In genomic region chr10:83397336-83397735, GRCm38 (mm10) we compare ENCODE assay signal across 27 mouse cellular contexts. TPM values are rescaled to one million over a fixed set of nuclear protein-coding genes. Genes with fewer than 3 reads are reported as not detected.
DNase-seq lines count a peak whose midpoint lies in the region; ATAC-seq and TF ChIP-seq lines count a peak whose summit lies in the region.
"Had no signal": no experiment of that assay in that cellular context is flagged by ENCODE, and none has a peak within 500 bp of the region (broad histone marks: within the 10 kb centered on the region; RNA-seq: fewer than 3 reads in every experiment).

No protein-coding gene starts in this region.

- H3K27me3 ChIP-seq in hindbrain, embryonic 10.5 days (ENCODE audit: insufficient read depth, poor library complexity, severe bottlenecking) = no peaks in the 10 kb centered on the region
- H3K27me3 ChIP-seq in hindbrain, embryonic 12.5 days = no peaks in the 10 kb centered on the region
- H3K27me3 ChIP-seq in CH12.LX (replicated peaks) = no peaks in the 10 kb centered on the region
- H3K27me3 ChIP-seq: embryonic facial prominence, embryonic 15.5 days; heart, embryonic 12.5 days; hindbrain, embryonic 13.5 days; intestine, embryonic 15.5 days had no signal

- no peak overlapping the region for H3K27ac ChIP-seq in hindbrain, embryonic 10.5 days
- no peak overlapping the region for H3K27ac ChIP-seq in hindbrain, embryonic 12.5 days
- peak overlapping the region; percentile 77 for H3K27ac ChIP-seq in CH12.LX (ENCODE audit: insufficient read depth, low read depth)
- H3K27ac ChIP-seq: embryonic facial prominence, embryonic 15.5 days; forebrain, embryonic 10.5 days; gastrocnemius, adult 2 months; heart, adult 2 months; hindbrain, embryonic 13.5 days; hindbrain, postnatal 0 days; intestine, embryonic 15.5 days had no signal

- in situ Hi-C loops in CH12.LX (cut with MboI; ENCODE audit: low pct_ligation_motif_present, low pct_unique_long_range_greater_than_20kb, low sequenced_read_pairs) = no loop called here

- H3K79me2 ChIP-seq in CH12.LX (replicated peaks; ENCODE audit: control insufficient read depth, extremely low read depth, insufficient read depth, poor library complexity, severe bottlenecking) = peaks cover 10% of the 10 kb centered on the region; the same call in 1 of the 2 replicates

- no peaks in the 10 kb centered on the region for H3K4me1 ChIP-seq in hindbrain, embryonic 10.5 days (replicated peaks)
- no peaks in the 10 kb centered on the region for H3K4me1 ChIP-seq in hindbrain, embryonic 12.5 days
- peaks cover 0 to 38% of the 10 kb centered on the region in 2 experiments; a peak in 2 of 4 replicates for H3K4me1 ChIP-seq in CH12.LX (ENCODE audit: control insufficient read depth in 1 of 2, insufficient read depth in 2 of 2)
- H3K4me1 ChIP-seq: embryonic facial prominence, embryonic 15.5 days; forebrain, embryonic 10.5 days; heart, embryonic 12.5 days; hindbrain, embryonic 13.5 days; intestine, embryonic 15.5 days had no signal

- no peak for TF ChIP-seq RAD21 in CH12.LX (IDR thresholded peaks at IDR 0.05; ENCODE audit: low read depth, low read length)

- H3K36me3 ChIP-seq in hindbrain, embryonic 10.5 days = peaks cover 9% of the 10 kb centered on the region; the same call in 1 of the 2 replicates
- H3K36me3 ChIP-seq in hindbrain, embryonic 12.5 days = no peaks in the 10 kb centered on the region
- H3K36me3 ChIP-seq in CH12.LX (replicated peaks in 1 of 2; ENCODE audit: control insufficient read depth in 1 of 2, insufficient read depth in 1 of 2, low read length in 1 of 2) = peaks cover 0 to 15% of the 10 kb centered on the region in 2 experiments
- H3K36me3 ChIP-seq: embryonic facial prominence, embryonic 15.5 days; heart, embryonic 12.5 days; hindbrain, embryonic 13.5 days; intestine, embryonic 15.5 days had no signal

- TF ChIP-seq POLR2A in CH12.LX (IDR thresholded peaks at IDR 0.05; ENCODE audit: low read depth, low read length) = no peak

- no peaks in the 10 kb centered on the region for H3K9me3 ChIP-seq in hindbrain, embryonic 10.5 days
- no peaks in the 10 kb centered on the region for H3K9me3 ChIP-seq in hindbrain, embryonic 12.5 days (replicated peaks)
- H3K9me3 ChIP-seq in CH12.LX (replicated peaks; ENCODE audit: low read length) = no peaks in the 10 kb centered on the region
- H3K9me3 ChIP-seq: embryonic facial prominence, embryonic 15.5 days; forebrain, embryonic 10.5 days; heart, embryonic 12.5 days; hindbrain, embryonic 13.5 days; intestine, embryonic 15.5 days had no signal

- H3K4me3 ChIP-seq in hindbrain, embryonic 10.5 days = no peak overlapping the region
- H3K4me3 ChIP-seq in hindbrain, embryonic 12.5 days = no peak overlapping the region
- peak overlapping the region in 2 of 3 experiments; percentile 33 to 50 for H3K4me3 ChIP-seq in CH12.LX (replicated peaks in 1 of 3; ENCODE audit: low read depth in 2 of 3, low read length in 2 of 3, poor library complexity in 1 of 3)
- H3K4me3 ChIP-seq: embryonic facial prominence, embryonic 15.5 days; erythroblast, embryonic 14.5 days; forebrain, embryonic 10.5 days; gastrocnemius, adult 2 months; heart, adult 2 months; heart, embryonic 12.5 days; hindbrain, embryonic 13.5 days; intestine, embryonic 15.5 days had no signal

- 93% methylated on average over 2 of the region's 2 CpGs for WGBS in hindbrain, embryonic 10.5 days
- WGBS in hindbrain, embryonic 12.5 days = 95% methylated on average over 2 of the region's 2 CpGs

- no peak for ATAC-seq in hindbrain, embryonic 12.5 days (ENCODE audit: low FRiP score)
- peak; percentile 88 for ATAC-seq in common myeloid progenitor, adult 5-6 weeks (replicated peaks; ENCODE audit: low read depth, poor library complexity, severe bottlenecking)
- ATAC-seq in megakaryocyte progenitor cell, adult 5-6 weeks (replicated peaks; ENCODE audit: poor library complexity) = peak; percentile 89
- ATAC-seq in inflammation-experienced regulatory T-cells, adult 6 months = no peak
- ATAC-seq: CD4-positive, CD25-positive, alpha-beta regulatory T cell, adult 4 months; forebrain, embryonic 14.5 days; hindbrain, postnatal 0 days; intestine, embryonic 15.5 days had no signal

- H3K9ac ChIP-seq in hindbrain, embryonic 12.5 days = no peak overlapping the region
- H3K9ac ChIP-seq in CH12.LX (ENCODE audit: insufficient read depth, low read depth) = peak overlapping the region; percentile 86
- H3K9ac ChIP-seq: embryonic facial prominence, embryonic 15.5 days; heart, embryonic 12.5 days; hindbrain, embryonic 13.5 days; intestine, embryonic 15.5 days had no signal

- TF ChIP-seq EP300 in CH12.LX (IDR thresholded peaks at IDR 0.05; ENCODE audit: low read length) = no peak

- TF ChIP-seq CTCF in CH12.LX (conservative IDR thresholded peaks at IDR 0.05 in 1 of 2, IDR thresholded peaks at IDR 0.05 in 1 of 2; ENCODE audit: low read depth in 2 of 2, low read length in 2 of 2) = no peak

- peak; percentile 1 for DNase-seq in hindbrain, embryonic 10.5 days (ENCODE audit: low spot score)
- DNase-seq in CH12.LX (ENCODE audit: extremely low read depth) = no peak
- DNase-seq in layer of hippocampus, postnatal 36 days = no peak
- no peak for DNase-seq in retina, embryonic 14.5 days (ENCODE audit: low spot score)
- DNase-seq: adrenal gland, adult 2 months; adrenal gland, postnatal 25 days; B cell, adult 2 months; cerebellum, adult 11 months; cerebellum, adult 9-10 months; cerebellum, postnatal 36 days; gastrocnemius, adult 2 months; gastrocnemius, postnatal 25 days; heart, adult 2 months; kidney, adult 2 months had no signal

- no peak overlapping the region for H3K4me2 ChIP-seq in hindbrain, embryonic 12.5 days (replicated peaks)
- peak overlapping the region; percentile 89 for H3K4me2 ChIP-seq in CH12.LX (ENCODE audit: insufficient read depth, low read depth, poor library complexity, severe bottlenecking)
- H3K4me2 ChIP-seq: embryonic facial prominence, embryonic 15.5 days; heart, embryonic 12.5 days; hindbrain, embryonic 13.5 days; intestine, embryonic 15.5 days had no signal

- dilution Hi-C loops in CH12.LX (cut with MboI; ENCODE audit: extremely low pct_ligation_motif_present, extremely low pct_unique_long_range_greater_than_20kb, low sequenced_read_pairs) = no loop called here

TF ChIP-seq in CH12.LX, 34 proteins besides CTCF, POLR2A, EP300 and RAD21:
- TF ChIP-seq BHLHE40 (IDR thresholded peaks at IDR 0.05; ENCODE audit: low read depth, low read length) (no peak), RCOR1 (conservative IDR thresholded peaks at IDR 0.05; ENCODE audit: low read depth, low read length) (no peak), ZKSCAN1 (IDR thresholded peaks at IDR 0.05; ENCODE audit: borderline replicate concordance, low read depth, low read length) (no peak), ZMIZ1 (IDR thresholded peaks at IDR 0.05; ENCODE audit: low read depth, low read length) (no peak), IRF4 (IDR thresholded peaks at IDR 0.05; ENCODE audit: low read depth, low read length) (no peak), E2F4 (IDR thresholded peaks at IDR 0.05; ENCODE audit: insufficient replicate concordance, low read depth, low read length) (no peak), CHD1 (IDR thresholded peaks at IDR 0.05; ENCODE audit: low read depth, low read length) (no peak), USF1 (IDR thresholded peaks at IDR 0.05; ENCODE audit: low read depth, low read length) (no peak), MYC (IDR thresholded peaks at IDR 0.05; ENCODE audit: low read depth, low read length) (no peak), ZC3H11A (IDR thresholded peaks at IDR 0.05; ENCODE audit: low read depth, low read length) (no peak), NRF1 (IDR thresholded peaks at IDR 0.05; ENCODE audit: low read depth, low read length) (no peak), CHD2 (IDR thresholded peaks at IDR 0.05; ENCODE audit: low read length) (no peak), USF2 (conservative IDR thresholded peaks at IDR 0.05; ENCODE audit: low read depth, low read length) (no peak), MEF2A (IDR thresholded peaks at IDR 0.05; ENCODE audit: borderline replicate concordance, low read depth, low read length) (no peak)

RNA-seq across cellular contexts. Expression of gene D10Wsu102e, which starts 37.3 kb away (rescaled TPM):
- polyA plus RNA-seq in hindbrain, embryonic 10.5 days (2016; fragmentation: Nextera tagmentation; extraction: Ambion mirVana) = 0.94 and 1.2 TPM in 2 replicates
- 1.0 TPM in 2 replicates for polyA plus RNA-seq in hindbrain, embryonic 12.5 days (2016; fragmentation: Nextera tagmentation; extraction: Ambion mirVana)
- total RNA-seq in CH12.LX (2012; rRNA removed) (1.5 and 1.6 TPM in 2 replicates), CH12.LX (2014; rRNA removed) (0.95 and 1.0 TPM in 2 replicates)
- polyA plus RNA-seq in CH12.LX (2012; ENCODE audit: insufficient read length, low read depth) = 1.6 TPM in 2 replicates
- 1.3 and 1.4 TPM in 2 replicates for total RNA-seq in common myeloid progenitor, adult 5-6 weeks (2017)
- total RNA-seq in megakaryocyte progenitor cell, adult 5-6 weeks (2015) = 0.88 and 1.2 TPM in 2 replicates
- 0.87 and 1.0 TPM in 2 replicates for total RNA-seq in megakaryocyte progenitor cell, adult 5-6 weeks (2017)
- total RNA-seq in layer of hippocampus, postnatal 36 days (2021) = 1 to 10 TPM; 2.9 to 4.0 TPM
- polyA plus RNA-seq in inflammation-experienced regulatory T-cells, adult 6 months (2017; shearing (Covaris generic)) = 1 to 10 TPM in 1 of 3 experiments, under 1 TPM in 2; 0.82 to 1.0 (median 0.83) TPM

RNA-seq across cellular contexts. Expression of gene Slc41a2, which starts 59.7 kb away (rescaled TPM):
- polyA plus RNA-seq in hindbrain, embryonic 10.5 days (2016; fragmentation: Nextera tagmentation; extraction: Ambion mirVana) = 0.27 and 0.42 TPM in 2 replicates
- polyA plus RNA-seq in hindbrain, embryonic 12.5 days (2016; fragmentation: Nextera tagmentation; extraction: Ambion mirVana) = 2.6 and 3.8 TPM in 2 replicates
- total RNA-seq in CH12.LX (2012; rRNA removed) (0.08 and 0.17 TPM in 2 replicates), CH12.LX (2014; rRNA removed) (not detected in 2 replicates)
- not detected in 2 replicates for polyA plus RNA-seq in CH12.LX (2012; ENCODE audit: insufficient read length, low read depth)
- not detected in 2 replicates for total RNA-seq in common myeloid progenitor, adult 5-6 weeks (2017)
- 0.05 and 0.15 TPM in 2 replicates for total RNA-seq in megakaryocyte progenitor cell, adult 5-6 weeks (2015)
- total RNA-seq in megakaryocyte progenitor cell, adult 5-6 weeks (2017) = 0.27 and 1.2 TPM in 2 replicates
- 10 to 100 TPM; 20.2 to 24.3 TPM for total RNA-seq in layer of hippocampus, postnatal 36 days (2021)
- polyA plus RNA-seq in inflammation-experienced regulatory T-cells, adult 6 months (2017; shearing (Covaris generic)) = under 1 TPM in 2 of 3 experiments, not detected in 1; 0.21 to 0.25 TPM
- polyA plus RNA-seq: erythroblast, embryonic 14.5 days had no signal

Comparison
In these comparisons a context has a peak if more than half of its experiments do, and no peak if none do; other contexts are left out.
1. H3K4me3 ChIP-seq: peak in CH12.LX (2 of 3); none in hindbrain, embryonic 10.5 days (single experiment) and hindbrain, embryonic 12.5 days (single experiment).
2. ATAC-seq: peak in common myeloid progenitor, adult 5-6 weeks (single experiment) and megakaryocyte progenitor cell, adult 5-6 weeks (single experiment); none in hindbrain, embryonic 12.5 days (single experiment) and inflammation-experienced regulatory T-cells, adult 6 months (single experiment).
3. RNA of gene Slc41a2, which starts 59.7 kb away (total RNA-seq): 20.2 to 24.3 TPM in layer of hippocampus, postnatal 36 days; 0.05 to 1.2 TPM in megakaryocyte progenitor cell, adult 5-6 weeks, 0.08 to 0.17 TPM in CH12.LX and not detected in common myeloid progenitor, adult 5-6 weeks; every median in the first group is over 4 times any median in the second.